Mouse (Mus musculus): Measurements from ENCODE around the gene Gm28035. TPM values are rescaled to one million over a fixed set of nuclear protein-coding genes. Genes with fewer than 3 reads are reported as not detected.
A peak's percentile ranks its signal among the peaks of the same experiment; 100 is the strongest.

Gm28035 gene
- polyA plus RNA-seq, 1 experiment: 1.5 TPM

DNA sequence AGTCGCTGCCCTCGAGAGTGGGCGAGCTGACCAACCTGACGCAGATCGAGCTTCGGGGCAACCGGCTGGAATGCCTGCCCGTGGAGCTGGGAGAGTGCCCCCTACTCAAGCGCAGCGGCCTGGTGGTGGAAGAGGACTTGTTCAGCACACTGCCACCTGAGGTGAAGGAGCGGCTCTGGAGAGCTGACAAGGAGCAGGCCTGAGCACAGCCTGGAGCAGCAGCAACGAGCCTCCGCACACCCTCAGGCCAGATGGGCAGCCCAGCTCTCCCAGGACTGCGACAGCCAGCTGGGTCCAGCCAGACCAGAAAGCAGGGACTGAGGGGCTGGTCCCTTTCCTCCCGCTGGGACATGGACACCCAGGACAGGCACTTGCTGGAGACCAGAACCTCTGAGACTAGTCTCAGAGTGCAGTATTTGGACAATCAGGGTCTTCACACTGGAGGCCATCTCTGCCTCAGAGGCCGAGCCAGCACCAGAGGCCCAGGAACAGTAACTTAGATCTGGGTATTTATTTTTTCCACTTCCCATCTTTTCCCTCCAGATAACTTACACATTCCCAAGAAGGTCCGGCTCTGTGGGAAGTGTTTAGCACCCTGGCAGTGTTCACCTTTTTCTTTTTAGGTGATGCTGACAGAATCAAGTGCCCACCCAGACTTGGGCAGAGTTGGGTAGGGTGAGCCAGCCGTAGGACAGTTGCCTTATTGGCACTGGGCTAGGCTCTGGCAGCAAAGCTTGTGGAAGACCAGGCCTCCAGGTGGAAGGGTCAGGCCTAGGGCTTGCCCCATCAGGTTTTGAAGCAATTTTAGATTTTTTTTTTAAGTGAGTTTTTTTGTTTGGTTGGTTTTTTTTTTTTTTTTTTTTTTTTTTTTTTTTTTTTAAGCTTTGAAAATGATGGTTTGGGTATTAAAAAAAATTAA is 21.8 kb downstream of the Gm28035 start:
- Histone ChIP-seq H3K36me3 (ENCODE audit: control insufficient read depth, insufficient read depth, low read length, poor library complexity, severe bottlenecking) (peaks cover 2% of the 10 kb centered on the region; the same call in 1 of the 2 replicates), H3K4me3 (ENCODE audit: low read depth, low read length) (peak overlapping the region; percentile 15; the same call in 1 of the 2 replicates), H3K27ac (ENCODE audit: insufficient read depth, low read length) (no peak overlapping the region), H3K27me3 (ENCODE audit: control insufficient read depth, insufficient read depth, low read length, poor library complexity, severe bottlenecking) (no peaks in the 10 kb centered on the region), H3K4me1 (ENCODE audit: control insufficient read depth, insufficient read depth, low read length) (peaks cover 8% of the 10 kb centered on the region), H3K9me3 (replicated peaks; ENCODE audit: control insufficient read depth, insufficient read depth, low read length, poor library complexity, severe bottlenecking) (no peaks in the 10 kb centered on the region), H3K9ac (ENCODE audit: low read depth, poor library complexity, severe bottlenecking) (no peak overlapping the region)
- TF ChIP-seq POLR2A (IDR thresholded peaks at IDR 0.05; ENCODE audit: insufficient read depth, low read length) (no peak), CTCF (IDR thresholded peaks at IDR 0.05; ENCODE audit: low read depth, low read length) (no peak), EP300 (IDR thresholded peaks at IDR 0.05; ENCODE audit: insufficient read depth, low read depth, low read length) (no peak)

DNA sequence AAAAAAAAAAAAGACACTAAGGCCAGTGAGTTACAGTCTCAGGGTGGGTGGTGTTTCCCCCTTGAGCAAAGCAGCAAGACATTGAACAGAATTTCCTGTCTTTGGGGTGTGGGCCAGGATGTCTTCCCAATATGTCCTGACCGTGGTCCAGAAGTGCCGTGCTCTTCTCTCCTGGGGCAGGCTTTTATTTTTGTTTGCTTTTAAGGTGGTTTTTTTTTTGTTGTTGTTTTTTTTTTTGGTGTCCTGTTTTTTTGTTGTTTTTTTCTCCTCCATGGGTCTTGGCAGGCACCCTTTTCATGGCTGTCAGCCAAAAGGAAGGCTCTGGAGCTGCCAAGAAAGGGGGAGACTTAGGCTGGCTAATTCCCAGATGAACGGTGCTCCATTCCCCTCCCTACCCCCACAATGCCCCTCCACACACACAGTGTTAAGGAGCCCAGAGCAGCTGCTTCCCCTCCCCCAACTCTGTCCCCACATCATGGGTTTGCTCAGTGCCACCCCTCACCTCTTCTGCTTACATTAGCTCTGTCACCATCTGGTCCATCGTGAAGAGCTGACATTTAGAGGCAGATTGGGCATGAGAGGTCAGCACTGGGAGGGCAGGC is 22.6 kb downstream of the Gm28035 start:
- no peaks in the 10 kb centered on the region for H3K9me3 ChIP-seq (replicated peaks; ENCODE audit: control insufficient read depth, insufficient read depth, low read length, poor library complexity, severe bottlenecking)
- H3K27ac ChIP-seq (ENCODE audit: insufficient read depth, low read length): no peak overlapping the region
- no peaks in the 10 kb centered on the region for H3K36me3 ChIP-seq (ENCODE audit: control insufficient read depth, insufficient read depth, low read length, poor library complexity, severe bottlenecking)
- no peaks in the 10 kb centered on the region for H3K27me3 ChIP-seq (ENCODE audit: control insufficient read depth, insufficient read depth, low read length, poor library complexity, severe bottlenecking)
- no peak overlapping the region for H3K4me3 ChIP-seq (ENCODE audit: low read depth, low read length)
- TF ChIP-seq CTCF (IDR thresholded peaks at IDR 0.05; ENCODE audit: low read depth, low read length): no peak
- no peak for TF ChIP-seq EP300 (IDR thresholded peaks at IDR 0.05; ENCODE audit: insufficient read depth, low read depth, low read length)
- TF ChIP-seq POLR2A (IDR thresholded peaks at IDR 0.05; ENCODE audit: insufficient read depth, low read length): no peak
- H3K4me1 ChIP-seq (ENCODE audit: control insufficient read depth, insufficient read depth, low read length): peaks cover 8% of the 10 kb centered on the region
- no peak overlapping the region for H3K9ac ChIP-seq (ENCODE audit: low read depth, poor library complexity, severe bottlenecking)

DNA sequence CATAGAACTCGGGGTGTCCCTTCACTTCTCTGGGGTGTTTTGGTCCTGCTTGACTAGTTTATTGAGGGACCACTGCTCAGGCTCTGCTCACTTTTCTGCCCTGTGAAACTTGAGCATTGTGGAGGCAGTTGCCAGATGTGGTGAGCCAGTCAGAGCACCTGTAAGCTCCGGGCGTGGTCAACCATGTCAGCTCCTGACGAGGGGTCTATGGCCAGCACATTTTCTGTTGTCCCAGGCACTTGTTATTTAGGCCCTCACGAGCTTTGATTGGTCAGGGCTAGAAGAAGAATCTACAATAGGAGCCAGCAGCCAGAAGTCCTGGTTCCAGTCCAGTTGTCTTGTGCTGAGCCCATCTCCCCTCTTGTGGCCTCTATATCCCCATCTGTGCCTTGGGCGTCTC is 23.4 kb downstream of the Gm28035 start:
- Histone ChIP-seq H3K9ac (ENCODE audit: low read depth, poor library complexity, severe bottlenecking) (no peak overlapping the region), H3K4me1 (ENCODE audit: control insufficient read depth, insufficient read depth, low read length) (peaks cover 6% of the 10 kb centered on the region), H3K27me3 (ENCODE audit: control insufficient read depth, insufficient read depth, low read length, poor library complexity, severe bottlenecking) (no peaks in the 10 kb centered on the region), H3K27ac (ENCODE audit: insufficient read depth, low read length) (0 out of 2 replicates have a peak overlapping the region, but pooled peaks have one; percentile 11), H3K4me3 (ENCODE audit: low read depth, low read length) (no peak overlapping the region), H3K9me3 (replicated peaks; ENCODE audit: control insufficient read depth, insufficient read depth, low read length, poor library complexity, severe bottlenecking) (no peaks in the 10 kb centered on the region), H3K36me3 (ENCODE audit: control insufficient read depth, insufficient read depth, low read length, poor library complexity, severe bottlenecking) (no peaks in the 10 kb centered on the region)
- TF ChIP-seq POLR2A (IDR thresholded peaks at IDR 0.05; ENCODE audit: insufficient read depth, low read length) (no peak), EP300 (IDR thresholded peaks at IDR 0.05; ENCODE audit: insufficient read depth, low read depth, low read length) (no peak), CTCF (IDR thresholded peaks at IDR 0.05; ENCODE audit: low read depth, low read length) (no peak)

DNA sequence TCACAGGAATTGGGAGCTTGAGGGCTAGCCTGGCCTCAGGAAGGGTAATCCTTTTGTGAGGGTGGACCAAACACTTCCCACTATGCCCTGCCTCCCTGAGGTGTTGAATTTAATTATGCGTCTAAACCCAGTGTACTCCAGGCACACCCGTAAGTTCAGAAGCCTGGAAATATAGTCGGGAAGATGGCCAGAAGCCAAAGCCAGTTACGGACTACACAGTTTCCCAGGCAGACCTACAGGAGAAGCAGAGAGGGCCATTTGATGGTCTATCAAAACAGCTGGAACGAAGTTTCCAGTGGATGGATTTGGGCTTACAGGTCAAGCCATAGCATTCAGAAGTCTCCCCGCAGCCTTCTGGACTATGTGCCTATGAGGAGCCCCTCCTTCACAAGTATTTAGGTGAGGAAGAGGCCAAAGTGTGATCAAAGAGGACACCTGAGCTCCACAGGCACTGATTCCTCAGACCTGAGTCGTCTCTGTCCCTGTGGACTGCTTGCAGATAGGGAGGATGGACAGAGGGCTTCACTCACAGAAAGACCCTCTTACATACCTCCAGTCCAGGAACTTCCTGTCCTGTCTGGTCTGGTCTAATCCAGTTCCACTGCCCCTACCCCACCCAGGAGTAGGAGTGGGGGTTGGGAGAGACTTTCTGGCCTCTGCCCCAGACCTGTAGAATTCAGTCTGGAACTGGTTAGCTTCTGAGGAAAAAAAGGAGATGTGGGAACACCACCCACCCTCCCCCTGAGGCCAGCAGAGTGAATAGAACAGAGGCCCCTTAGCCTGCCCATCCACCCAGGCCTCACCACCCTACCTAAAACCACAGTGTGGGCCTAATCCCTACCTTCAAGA is 24.5 kb downstream of the Gm28035 start:
- H3K27ac ChIP-seq (ENCODE audit: insufficient read depth, low read length): peak overlapping the region; percentile 83
- H3K9me3 ChIP-seq (replicated peaks; ENCODE audit: control insufficient read depth, insufficient read depth, low read length, poor library complexity, severe bottlenecking): no peaks in the 10 kb centered on the region
- no peak overlapping the region for H3K4me3 ChIP-seq (ENCODE audit: low read depth, low read length)
- H3K4me1 ChIP-seq (ENCODE audit: control insufficient read depth, insufficient read depth, low read length): peaks cover 6% of the 10 kb centered on the region
- no peaks in the 10 kb centered on the region for H3K36me3 ChIP-seq (ENCODE audit: control insufficient read depth, insufficient read depth, low read length, poor library complexity, severe bottlenecking)
- 0 out of 2 replicates have a peak overlapping the region, but pooled peaks have one; percentile 55 for H3K9ac ChIP-seq (ENCODE audit: low read depth, poor library complexity, severe bottlenecking)
- no peaks in the 10 kb centered on the region for H3K27me3 ChIP-seq (ENCODE audit: control insufficient read depth, insufficient read depth, low read length, poor library complexity, severe bottlenecking)
- no peak for TF ChIP-seq CTCF (IDR thresholded peaks at IDR 0.05; ENCODE audit: low read depth, low read length)
- peak; percentile 89 for TF ChIP-seq EP300 (IDR thresholded peaks at IDR 0.05; ENCODE audit: insufficient read depth, low read depth, low read length)

DNA sequence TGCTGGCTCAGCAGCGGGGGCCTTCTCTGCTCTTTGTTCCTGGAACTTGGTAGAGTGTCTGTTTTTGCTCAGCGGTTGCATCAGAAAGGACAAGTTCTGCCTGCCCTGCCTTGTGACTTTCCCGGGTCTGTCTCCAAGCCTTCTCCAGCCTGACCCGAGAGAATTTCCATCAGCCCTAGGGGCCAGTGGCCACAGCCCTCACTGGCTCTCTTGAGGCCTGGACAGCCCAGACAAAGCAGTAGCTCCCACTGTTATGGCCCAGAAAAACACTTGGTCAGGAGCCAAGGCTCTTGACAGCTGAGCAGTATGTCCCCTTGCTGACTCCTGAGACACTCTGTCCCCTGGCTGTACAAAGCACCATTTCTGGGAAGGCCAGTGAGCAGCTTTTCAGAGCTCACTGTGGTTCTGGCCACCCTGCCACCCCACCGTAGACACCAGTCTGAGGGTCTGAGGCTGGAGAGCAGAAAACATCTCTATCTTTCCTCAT is 25.4 kb downstream of the Gm28035 start, which contains the start of gene Phyhd1:
Gene Phyhd1 (plus strand): TSS at position 437 of the 487 bp plus-strand sequence.
- Histone ChIP-seq H3K27me3 (ENCODE audit: control insufficient read depth, insufficient read depth, low read length, poor library complexity, severe bottlenecking) (no peaks in the 10 kb centered on the region), H3K36me3 (ENCODE audit: control insufficient read depth, insufficient read depth, low read length, poor library complexity, severe bottlenecking) (no peaks in the 10 kb centered on the region), H3K4me1 (ENCODE audit: control insufficient read depth, insufficient read depth, low read length) (peaks cover 6% of the 10 kb centered on the region), H3K9ac (ENCODE audit: low read depth, poor library complexity, severe bottlenecking) (peak within 1 kb of the TSS; percentile 55), H3K4me3 (ENCODE audit: low read depth, low read length) (peak within 1 kb of the TSS; percentile 30), H3K27ac (ENCODE audit: insufficient read depth, low read length) (peak within 1 kb of the TSS; percentile 83), H3K9me3 (replicated peaks; ENCODE audit: control insufficient read depth, insufficient read depth, low read length, poor library complexity, severe bottlenecking) (no peaks in the 10 kb centered on the region)
- TF ChIP-seq POLR2A (IDR thresholded peaks at IDR 0.05; ENCODE audit: insufficient read depth, low read length) (no peak), EP300 (IDR thresholded peaks at IDR 0.05; ENCODE audit: insufficient read depth, low read depth, low read length) (0 out of 2 replicates have a peak, but pooled peaks have one; percentile 22)
